Mouse (Mus musculus): Measurements from ENCODE around the gene Spen.
"Not testable (repeated sequence)": the region's sequence is repeated elsewhere in the genome, so short reads cannot be mapped to it uniquely, and the experiment has no call there.

Spen gene

DNA sequence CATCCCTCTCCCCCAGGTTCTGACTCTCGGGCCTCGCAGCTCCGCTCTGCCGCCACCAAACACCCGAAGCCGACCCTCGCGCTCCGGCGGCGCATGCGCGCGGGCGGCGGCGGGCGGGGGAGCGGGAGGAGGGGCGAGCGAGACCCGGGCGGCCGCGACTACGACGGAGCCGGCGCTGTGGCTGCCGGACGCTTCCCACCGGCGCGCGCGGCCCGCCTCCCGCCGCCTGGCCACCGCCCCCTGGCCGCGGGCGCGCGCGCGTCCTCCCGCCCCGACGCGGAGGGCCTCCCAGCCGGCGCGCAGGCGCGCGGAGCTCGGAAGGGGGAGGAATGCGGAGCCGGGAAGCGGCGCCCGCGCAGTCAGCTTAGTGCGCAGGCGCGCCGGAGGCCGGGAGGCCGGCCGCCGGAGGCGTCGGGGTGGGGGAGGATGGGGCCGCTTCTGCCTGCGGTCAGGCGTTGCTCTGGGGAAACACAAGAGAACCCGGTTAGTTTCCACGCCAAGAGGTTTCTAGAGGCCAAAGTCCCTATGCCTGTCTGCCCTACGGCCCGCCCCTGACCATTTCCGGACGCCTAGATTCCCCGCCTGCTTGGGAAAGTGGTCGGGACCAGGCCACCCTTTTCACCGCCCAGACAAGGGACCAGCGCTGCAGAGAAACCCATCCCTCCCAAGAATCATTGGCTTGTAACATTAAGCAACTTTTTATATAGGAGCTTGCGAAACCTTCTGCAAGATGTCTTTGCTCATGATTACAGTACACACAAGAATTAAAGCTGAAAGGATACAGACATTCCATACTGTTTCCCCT lies at the start of gene Spen:
Gene Spen, minus strand, starts transcription at position 190 of the 805 bp plus-strand sequence.
- peak; percentile 95 to 96 for DNase-seq

DNA sequence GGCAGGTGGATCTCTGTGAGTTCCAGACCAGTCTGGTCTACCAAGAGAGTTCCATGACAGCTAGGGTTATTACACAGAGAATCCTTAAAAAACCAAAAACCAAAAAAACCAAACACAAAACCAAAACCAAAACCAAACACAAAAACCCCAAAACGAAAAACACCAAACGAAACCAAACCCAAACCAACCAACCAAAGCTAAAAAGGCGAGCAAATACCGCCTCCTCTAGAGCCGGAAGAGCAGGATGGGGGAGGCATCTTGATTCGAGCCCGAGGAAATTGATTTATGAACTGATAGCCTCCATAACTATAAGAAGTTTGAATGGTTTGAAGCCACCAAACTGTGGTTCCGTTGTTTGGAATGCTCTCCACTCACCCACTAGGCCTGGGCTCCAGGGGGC lies 45.5 kb upstream of the Spen start:
- DNase-seq, result no peak

DNA sequence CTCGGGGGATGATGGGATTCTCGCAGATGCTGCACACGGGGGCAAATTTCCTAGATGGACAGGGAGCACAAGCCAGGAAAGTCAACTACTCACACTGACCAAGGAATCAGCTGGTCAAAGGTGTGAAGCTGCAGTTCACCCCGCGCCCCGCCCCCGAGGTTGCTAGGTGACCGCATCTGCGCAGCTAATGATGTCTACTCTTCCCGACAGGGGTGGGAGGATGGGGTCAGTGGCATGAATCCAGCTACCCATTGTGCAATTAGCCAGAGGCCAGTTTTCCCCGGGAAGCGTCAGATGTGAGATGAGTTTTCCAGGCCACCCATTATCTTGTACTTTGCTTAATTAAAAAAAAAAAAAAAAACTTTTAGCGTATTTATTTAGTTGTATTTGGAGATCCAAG lies 42.7 kb upstream of the Spen start:
- DNase-seq, result no peak

DNA sequence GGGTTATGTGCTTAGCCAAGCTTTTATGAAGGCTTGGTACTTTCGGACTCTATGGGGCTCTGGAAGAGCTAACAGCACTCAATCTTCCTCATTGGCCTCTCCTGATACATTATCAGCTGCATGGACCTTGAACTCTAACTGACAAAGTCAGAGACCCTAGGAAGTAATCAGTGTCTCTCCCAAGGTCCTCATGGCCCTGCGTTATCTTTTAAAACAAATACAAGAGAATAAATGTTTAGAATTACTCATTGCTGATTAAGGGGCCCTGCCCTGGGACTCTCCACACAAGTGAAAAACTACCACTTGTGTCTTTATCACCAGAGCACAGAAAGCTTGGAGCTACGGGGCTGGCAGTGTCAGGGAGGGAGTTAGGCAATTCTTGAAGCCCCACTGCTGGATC lies 40.4 kb upstream of the Spen start:
- no peak for DNase-seq

DNA sequence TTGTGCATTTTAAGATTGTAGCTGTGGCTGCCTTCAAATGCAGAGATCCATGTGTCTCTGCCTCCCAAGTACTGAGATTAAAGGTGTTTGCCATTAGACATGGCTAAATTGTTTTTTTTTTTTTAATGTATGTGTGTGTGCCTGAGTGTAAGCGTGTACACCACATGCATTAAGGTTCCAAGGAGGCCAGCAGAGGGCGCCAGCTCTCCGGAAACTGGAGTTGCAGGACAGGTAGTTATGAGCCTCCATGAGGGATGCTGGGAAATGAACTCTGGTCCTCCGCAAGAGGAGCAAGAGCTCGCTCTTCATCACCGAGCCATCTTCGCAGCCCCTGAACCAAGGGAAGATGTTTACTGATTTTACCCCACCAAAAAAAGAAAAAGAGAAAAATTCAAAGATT lies 38.5 kb upstream of the Spen start:
- DNase-seq, result peak in 1 of 2 experiments; percentile 61

DNA sequence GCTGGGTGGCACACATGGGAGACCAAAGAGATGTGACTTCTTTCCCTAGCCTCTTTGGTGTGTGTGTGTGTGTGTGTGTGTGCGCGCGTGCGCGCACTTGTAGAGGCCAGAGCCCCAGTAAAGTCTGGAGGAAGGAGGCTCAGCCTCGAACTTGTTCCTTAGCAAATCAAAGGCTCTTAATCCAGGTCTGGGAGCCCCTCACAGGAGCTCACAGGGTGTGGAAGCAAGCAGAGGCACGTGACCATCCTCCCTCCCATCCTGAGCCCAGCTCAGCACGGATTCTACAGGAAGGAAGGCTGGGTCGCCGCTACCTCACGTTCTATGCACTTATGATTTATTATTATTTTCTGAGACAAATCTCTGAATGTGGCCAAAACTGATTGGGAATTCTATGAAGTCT lies 38.0 kb upstream of the Spen start:
- DNase-seq, result no peak

DNA sequence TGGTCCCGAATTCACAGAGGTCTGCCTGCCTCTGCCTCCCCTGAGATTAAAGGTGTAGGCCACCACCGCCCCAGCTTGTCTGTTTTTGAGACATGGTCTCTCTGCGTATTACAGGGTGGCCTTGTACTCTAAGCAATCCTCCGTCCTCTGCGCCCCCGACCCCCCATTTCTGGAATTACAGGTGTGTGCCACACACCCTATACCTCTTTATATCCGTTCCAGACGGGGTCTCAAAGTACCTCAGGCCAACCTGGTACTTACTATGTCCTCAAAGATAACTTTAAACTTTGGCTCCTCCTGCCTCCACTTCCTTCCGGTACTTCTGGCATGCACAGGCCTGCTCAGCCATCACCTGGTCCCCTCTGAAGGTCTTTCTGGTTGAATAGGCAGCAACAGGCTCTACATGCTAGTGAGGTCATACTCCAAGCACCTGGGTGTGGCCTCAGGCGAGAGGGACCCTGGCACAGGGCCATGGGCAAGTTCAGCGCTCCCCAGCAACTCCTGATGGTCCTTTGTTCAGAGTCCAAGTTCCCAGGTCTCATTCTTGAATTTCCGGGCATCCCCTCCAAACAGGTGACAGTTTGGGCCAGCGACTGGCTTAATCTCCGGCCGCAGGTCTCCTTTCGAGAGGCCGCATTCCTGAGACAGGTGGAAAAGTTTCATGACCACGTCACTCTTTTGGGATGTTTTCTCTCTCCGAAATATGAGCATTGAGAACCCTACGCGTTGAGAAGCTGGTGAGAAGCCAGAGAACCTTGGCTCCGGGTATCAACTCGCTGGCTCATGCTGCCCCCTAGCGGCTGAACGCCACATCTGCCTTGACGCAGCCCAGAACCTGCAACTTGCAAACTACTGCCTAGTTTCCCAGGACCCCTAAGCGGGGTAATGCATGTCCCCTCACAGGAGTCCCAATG lies 36.6 kb upstream of the Spen start:
- peak; percentile 87 to 95 for DNase-seq

DNA sequence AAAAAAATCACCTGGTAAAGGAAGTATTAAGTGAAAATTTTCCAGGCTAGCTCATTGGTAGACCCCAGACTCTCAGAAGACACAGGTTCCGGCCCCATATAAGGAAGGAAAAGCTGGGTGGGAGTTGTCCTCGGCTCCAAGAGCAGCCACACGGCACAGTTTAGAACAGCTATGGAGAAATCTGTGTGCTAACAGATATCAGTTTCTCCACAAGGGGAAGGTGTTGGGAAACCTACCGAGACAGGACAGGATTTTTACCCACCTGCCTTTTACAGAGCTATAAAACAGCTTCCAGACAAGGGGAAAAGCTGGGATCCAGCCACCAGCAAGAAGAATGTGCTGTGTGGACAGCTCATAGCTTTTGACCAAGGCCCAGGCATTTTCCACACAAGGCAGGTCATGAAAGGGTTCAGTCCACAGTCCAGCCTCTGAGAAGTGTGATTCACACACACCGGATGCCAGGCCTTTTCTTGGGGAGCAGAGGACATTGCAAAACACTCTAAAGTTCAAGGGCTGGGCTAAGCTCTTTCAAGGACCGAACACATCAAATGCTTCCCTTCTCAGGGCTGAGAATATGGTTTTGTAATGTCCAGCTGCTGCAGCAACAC lies 35.1 kb upstream of the Spen start:
- DNase-seq, result peak; percentile 79 to 93

DNA sequence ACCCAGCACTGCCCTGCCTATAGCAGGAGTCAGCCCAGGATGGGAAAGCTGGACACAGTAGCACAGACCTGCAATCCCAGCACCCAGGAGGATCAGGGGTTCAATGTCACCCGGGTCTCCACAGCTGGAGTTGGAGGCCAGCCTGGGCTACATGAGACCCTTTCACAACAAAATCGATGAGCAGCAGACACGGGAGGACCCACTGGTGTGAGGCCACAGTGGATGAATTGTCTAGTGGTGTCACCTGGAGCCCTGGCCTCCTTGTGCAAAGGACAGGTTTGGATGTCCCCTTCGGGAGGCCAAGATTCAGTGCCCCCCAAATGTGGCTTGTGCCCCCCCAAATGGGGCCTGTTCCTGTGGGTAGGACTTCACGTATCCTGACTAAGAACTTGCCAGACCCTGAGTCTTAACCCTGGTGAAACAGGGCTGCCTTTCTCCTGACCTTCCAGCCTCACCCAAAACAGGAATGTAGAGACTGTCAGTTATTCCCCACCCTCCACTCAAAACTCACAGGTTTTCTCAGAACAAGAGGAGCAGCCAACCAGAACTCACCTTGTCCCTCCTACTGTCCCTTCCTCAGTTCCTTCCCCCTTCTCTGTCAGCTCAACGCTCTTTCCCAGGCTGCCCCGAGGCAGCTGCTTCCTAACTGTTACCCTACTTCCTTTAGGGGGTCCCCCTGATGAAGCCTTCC lies 34.4 kb upstream of the Spen start:
- peak in 1 of 2 experiments; percentile 39 for DNase-seq

DNA sequence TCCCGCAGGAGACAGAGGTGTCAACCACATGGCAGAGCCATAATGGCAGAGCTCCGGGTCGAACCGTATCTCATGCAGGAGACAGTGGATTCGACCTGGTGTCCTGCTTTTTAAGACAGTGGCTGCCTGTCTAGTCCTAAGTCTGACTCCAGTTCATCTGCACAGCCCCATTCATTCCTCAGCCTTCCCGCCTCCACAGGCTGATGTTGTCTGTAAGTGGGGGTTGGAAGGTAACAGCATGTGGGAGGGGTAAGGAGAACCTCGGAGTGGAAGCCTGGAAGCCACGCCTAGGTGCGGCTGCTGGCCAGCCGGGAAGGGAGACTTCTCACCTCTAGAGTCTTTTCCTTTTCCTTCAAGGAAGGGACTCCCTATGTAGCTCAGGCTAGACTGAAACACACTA lies 33.5 kb upstream of the Spen start:
- DNase-seq, result peak; percentile 51 to 52

DNA sequence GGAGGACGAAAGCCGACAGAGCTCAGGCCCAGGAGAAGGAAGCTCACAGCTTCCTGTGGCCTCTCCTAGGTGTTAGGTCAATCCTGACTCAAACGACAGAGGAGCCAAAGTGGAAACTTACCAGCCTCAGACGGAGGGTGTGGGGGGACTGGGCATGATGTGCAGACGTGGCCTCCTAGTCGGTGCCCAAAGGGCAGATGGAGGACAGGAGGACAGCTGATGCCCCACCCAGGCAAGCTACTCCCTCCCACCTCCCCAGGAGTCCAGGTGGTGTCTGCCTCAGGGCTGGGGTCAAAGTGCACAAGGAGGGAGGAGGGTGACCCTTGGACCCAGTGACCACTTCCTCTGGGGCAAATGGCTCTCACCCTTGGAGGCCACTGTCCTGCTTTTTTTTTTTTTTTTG lies 32.9 kb upstream of the Spen start:
- peak; percentile 90 to 94 for DNase-seq

DNA sequence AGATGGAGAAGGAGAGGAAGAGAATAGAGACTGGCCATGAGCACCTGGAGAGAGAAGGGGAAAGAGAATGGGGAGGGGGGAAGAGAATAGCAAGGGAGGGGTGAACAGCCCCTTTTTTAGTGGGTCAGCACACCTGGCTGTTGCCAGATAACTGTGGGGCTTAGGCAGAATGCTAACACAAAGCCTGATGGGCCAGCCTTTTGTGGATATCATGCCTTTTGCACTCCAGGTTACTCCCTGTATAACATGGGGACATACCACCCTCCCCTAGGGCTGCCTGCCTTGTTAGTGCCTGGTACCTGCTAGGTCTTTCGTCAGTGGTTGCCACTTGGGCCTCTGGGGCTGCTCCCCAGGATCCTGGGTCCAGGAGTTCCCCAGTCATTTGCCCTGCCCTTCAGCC lies 32.4 kb upstream of the Spen start:
- no peak for DNase-seq

DNA sequence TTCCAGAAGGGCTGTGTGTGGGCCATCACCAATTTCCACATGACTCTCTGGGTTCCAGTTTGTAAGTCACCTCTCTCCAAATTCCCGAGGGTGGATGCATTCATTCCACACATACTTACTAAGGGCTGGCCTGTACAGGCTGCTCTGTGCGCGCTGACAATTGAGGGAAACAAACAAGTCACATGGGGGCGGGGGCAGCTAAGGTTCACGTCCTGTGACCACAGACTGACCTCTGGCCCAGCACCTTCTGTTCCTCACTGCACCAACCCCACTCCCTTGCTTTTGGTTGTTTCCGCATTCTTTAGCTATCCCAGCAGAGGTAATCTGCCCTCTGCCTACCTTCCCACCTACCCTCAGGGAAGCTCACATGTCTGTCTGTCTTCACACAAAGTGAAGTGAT lies 31.6 kb upstream of the Spen start:
- peak; percentile 92 to 96 for DNase-seq

DNA sequence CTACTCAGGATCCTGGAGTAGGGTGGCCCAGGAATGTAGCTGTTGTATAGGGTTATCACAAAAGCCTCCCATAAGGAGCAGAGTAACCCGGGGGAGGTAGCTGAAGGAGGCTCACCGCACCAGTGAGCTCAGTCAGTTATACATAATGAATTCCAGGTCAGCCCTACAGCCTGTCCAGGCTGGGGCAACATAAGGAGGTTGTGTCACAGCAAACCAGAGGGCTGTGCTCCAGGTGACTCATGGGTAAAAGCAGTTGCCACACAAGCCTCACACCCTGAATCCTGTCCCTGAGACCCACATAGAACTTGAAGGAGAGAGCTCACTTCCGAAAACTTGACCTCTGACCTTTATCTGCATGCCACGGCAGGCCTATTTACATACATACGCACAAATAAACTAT lies 30.6 kb upstream of the Spen start:
- DNase-seq, result no peak

DNA sequence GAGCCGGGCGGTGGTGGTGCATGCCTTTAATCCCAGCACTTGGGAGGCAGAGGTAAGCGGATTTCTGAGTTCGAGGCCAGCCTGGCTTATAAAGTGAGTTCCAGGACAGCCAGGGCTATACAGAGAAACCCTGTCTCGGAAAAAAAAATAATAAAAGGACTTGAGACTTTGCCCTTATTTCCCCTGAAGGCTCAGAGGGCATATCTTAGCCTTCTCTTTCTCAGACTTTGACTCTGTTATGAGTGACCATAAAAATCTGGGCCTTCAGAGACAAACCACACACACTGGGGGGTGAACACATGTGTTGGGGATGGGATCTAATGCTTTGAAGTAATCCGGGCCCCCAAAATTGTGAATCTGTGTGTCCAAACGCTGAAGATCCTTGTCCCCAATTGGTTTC lies 28.8 kb upstream of the Spen start:
- not testable (repeated sequence) for DNase-seq

DNA sequence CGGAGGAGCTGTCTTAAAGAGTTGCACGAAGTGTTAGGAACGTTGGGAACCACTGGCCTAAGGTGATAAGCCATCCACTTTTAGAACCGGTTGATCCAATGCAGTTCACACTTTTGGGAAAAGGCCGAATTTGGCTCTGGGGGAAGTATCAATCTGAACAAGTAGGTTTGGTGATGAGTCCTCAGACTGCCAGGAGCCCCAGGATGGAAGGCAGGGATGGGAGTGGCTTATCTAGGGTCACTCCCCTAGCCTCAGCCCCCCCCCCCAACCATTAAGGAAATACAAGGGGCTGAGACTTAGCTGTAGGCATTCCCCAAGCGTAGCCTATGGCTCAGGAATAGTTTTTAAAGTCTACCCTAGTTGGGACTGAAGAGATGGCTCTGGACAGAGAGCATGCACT lies 27.8 kb upstream of the Spen start:
- DNase-seq, result no peak

DNA sequence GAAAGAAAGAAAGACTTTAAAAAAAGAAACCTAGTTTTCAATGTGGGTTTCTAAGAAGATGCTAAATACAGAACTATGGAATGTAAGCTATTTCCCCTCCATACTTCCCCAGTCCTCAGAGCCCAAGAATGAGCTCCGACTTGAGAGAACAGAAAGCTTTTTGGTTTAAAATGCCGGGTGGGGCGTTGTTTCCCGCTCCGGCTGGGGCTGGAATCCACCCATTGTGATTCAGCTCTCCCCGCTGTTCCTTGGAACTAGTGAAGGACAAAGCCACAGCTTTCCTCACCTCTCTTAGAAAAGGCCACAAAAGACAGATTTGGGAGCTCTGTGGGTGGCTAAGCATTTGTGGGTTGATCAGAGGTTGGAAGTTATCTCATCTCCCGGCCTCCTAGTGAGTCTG lies 26.9 kb upstream of the Spen start:
- DNase-seq, result peak; percentile 51 to 53

DNA sequence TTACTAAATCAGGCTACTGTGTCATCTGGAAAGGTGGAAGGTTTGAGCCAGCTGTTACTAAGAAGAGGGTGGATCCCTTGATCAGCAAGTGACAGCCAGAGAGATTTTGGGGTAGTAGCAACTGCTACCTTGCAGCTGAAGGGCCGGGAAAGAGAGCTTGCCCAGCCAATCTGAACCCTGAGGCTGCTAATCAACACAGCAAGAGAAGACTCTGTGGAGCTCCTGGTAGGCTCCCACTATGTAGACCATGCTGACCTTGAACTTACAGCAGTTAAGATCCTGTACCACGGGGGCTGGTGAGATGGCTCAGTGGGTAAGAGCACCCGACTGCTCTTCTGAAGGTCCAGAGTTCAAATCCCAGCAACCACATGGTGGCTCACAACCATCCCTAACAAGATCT lies 26.3 kb upstream of the Spen start:
- DNase-seq, result no peak

DNA sequence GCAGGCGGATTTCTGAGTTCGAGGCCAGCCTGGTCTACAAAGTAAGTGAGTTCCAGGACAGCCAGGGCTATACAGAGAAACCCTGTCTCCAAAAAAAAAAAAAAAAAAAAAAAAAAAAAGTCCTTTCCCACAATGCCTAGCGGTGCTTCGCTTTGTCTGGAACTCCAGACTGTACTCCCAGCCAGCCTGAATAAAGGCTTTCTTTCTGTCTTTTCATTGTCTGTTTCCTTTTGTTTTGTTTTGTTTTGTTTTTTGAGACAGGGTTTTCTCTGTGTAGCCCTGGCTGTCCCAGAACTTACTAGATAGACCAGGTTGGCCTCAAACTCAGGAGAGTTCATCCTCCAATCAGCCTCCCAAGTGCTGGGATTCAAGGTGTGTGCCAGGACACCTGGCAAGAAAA lies 25.8 kb upstream of the Spen start:
- DNase-seq, result no peak

DNA sequence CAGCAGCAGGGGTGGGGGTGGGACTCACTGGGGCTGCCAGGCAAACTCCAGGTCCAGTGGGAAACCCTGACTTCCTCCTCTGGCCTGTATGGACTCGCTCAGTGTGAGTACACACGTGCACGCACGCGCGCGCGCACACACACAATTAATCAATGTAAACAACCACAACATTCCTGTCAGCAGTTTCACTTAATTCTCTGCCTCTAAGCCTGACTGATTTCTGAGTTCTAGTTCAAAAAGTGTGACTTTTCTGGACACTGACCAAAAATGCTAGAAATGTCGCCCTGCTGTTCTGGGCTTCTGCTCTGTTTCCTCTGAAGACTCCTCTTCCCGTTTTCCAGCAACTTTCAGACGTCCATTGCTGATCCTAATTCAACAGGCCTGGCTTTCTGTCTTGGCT lies 23.9 kb upstream of the Spen start:
- peak; percentile 63 to 77 for DNase-seq

DNA sequence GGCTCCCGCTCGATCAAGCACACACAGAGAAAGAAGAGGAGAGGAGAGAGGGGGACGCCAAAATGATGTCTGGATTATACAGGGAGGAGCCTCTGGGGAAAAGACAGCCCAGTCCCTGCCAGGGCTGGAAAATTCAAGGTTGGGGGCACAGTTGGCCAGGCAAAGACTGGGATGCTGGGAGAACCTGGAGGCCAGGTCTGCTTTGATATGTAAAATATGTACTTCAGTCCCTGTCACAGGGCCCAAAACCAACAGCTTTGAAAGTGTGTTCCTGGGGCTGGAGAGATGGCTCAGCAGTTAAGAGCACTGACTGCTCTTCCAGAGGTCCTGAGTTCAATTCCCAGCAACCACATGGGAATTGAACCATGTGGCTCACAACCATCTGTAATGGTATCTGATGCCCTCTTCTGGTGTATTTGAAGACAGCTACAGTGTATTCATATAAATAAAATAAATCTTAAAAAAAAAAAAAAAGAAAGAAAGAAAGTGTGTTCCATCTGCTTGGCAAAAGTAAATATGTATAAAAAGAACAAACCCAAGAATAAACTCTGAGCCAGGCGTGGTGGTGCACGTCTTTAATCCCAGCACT lies 23.0 kb upstream of the Spen start:
- DNase-seq, result not testable (repeated sequence)

DNA sequence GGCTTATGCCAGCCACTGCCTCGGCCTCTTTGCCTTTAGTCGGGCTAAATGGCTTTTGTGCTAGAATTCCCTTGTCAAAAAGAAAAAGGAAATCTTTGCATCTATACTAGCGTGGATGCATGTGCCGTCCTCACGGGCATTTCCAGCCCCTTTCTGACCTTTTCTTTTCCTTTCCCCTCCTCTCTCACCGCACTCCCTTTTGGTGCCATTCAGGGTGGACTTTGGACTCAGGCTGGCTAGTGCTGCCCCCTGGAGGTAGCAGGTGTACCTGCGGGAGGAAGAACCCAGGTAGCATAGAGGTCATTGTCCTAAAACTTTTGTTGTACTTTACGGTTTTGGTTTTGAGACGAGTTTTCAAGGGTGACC lies 21.5 kb upstream of the Spen start:
- peak; percentile 89 to 93 for DNase-seq
